25 mouse cellular contexts compared by ENCODE assay signal in the genomic region with DNA sequence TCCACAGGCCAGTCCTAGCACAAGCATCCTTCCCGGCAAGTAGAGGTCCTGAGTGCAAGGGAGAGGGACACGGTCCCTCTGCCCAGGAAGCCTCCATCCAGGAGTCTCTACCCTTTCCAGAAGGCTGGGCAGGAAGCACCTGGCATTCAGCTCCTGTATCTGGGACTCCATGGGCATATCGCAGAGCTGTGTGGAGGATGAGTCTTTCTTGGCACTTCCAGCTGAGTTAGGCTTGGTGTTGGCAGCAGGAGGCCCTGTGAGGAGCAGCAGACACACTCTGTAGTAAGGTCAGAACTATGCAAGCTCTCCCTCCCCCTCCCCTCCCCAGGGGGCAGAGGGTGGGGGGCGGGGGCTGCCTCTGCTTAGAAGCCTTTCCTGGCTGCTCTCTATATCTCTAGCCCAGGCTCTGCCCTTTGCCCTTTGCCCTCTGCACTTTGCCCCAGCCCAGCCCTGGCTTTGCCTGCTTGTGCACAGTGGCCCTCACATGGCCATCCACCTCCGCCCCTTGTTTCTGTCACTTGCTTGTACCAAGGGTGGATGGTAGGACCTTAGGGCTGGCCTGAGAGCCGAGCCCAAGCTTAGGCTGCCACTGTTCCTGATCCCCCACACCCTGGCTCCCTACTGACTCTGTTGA. TPM values are rescaled to one million over a fixed set of nuclear protein-coding genes. Genes with fewer than 3 reads are reported as not detected.
DNase-seq lines count a peak whose midpoint lies in the region; ATAC-seq and TF ChIP-seq lines count a peak whose summit lies in the region.
"Had no signal": no experiment of that assay in that cellular context is flagged by ENCODE, and none has a peak within 500 bp of the region (broad histone marks: within the 10 kb centered on the region; RNA-seq: fewer than 3 reads in every experiment).

No protein-coding gene starts in this region.

- 53% methylated on average over 6 of the region's 6 CpGs for WGBS in kidney, embryonic 15.5 days
- WGBS in liver, embryonic 14.5 days (ENCODE audit: insufficient replicate concordance): 32% methylated on average over 6 of the region's 6 CpGs

- H3K9ac ChIP-seq in kidney, embryonic 15.5 days: no peak overlapping the region
- no peak overlapping the region for H3K9ac ChIP-seq in liver, embryonic 14.5 days (replicated peaks)
- H3K9ac ChIP-seq: forebrain, embryonic 13.5 days; heart, embryonic 15.5 days; hindbrain, embryonic 12.5 days; limb, embryonic 12.5 days; lung, embryonic 15.5 days; midbrain, embryonic 12.5 days had no signal

- H3K9me3 ChIP-seq in kidney, embryonic 15.5 days (replicated peaks): no peaks in the 10 kb centered on the region
- H3K9me3 ChIP-seq in liver, embryonic 14.5 days (ENCODE audit: control insufficient read depth, low read length): no peaks in the 10 kb centered on the region
- H3K9me3 ChIP-seq: forebrain, embryonic 13.5 days; heart, embryonic 15.5 days; hindbrain, embryonic 12.5 days; limb, embryonic 12.5 days; lung, embryonic 15.5 days; midbrain, embryonic 12.5 days had no signal

- ATAC-seq in kidney, embryonic 15.5 days (replicated peaks; ENCODE audit: low FRiP score): 0 out of 2 replicates have a peak, but pooled peaks have one; percentile 13
- ATAC-seq in liver, embryonic 14.5 days (ENCODE audit: insufficient read depth): peak; percentile 31; the same call in 1 of the 2 replicates
- no peak for ATAC-seq in monocyte, adult 5-6 weeks (replicated peaks; ENCODE audit: insufficient number of reproducible peaks, low FRiP score, low TSS enrichment, poor library complexity, severe bottlenecking)
- ATAC-seq: activated CD4-positive, CD25-positive, alpha-beta regulatory T cell, adult 4 months; forebrain, embryonic 13.5 days had no signal

- TF ChIP-seq EP300 in liver, embryonic 14.5 days (IDR thresholded peaks at IDR 0.05; ENCODE audit: low read depth): no peak

- DNase-seq in kidney, adult 8-10 months: no peak
- DNase-seq in NIH3T3 (ENCODE audit: low read depth): peak; percentile 50
- peak; percentile 54 for DNase-seq in brain, adult 2 months (ENCODE audit: low read depth, low spot score)
- DNase-seq in liver, embryonic 14.5 days (ENCODE audit: low read depth in 3 of 3, low spot score in 3 of 3): no peak
- DNase-seq in urinary bladder, postnatal 14 days (ENCODE audit: low spot score): no peak
- no peak for DNase-seq in B cell, adult 2 months
- DNase-seq: adrenal gland, postnatal 36 days; cerebellum, adult 18-20 months; cerebellum, postnatal 36 days; gastrocnemius, postnatal 25 days; heart, adult 2 months; right cerebral cortex, adult 18-20 months; thymus, postnatal 36 days had no signal

- H3K27ac ChIP-seq in kidney, embryonic 15.5 days: no peak overlapping the region
- H3K27ac ChIP-seq in liver, embryonic 14.5 days: no peak overlapping the region
- H3K27ac ChIP-seq: forebrain, embryonic 13.5 days; heart, adult 2 months; heart, embryonic 15.5 days; hindbrain, embryonic 12.5 days; kidney, postnatal 0 days; limb, embryonic 12.5 days; lung, embryonic 15.5 days; macrophage; midbrain, embryonic 12.5 days had no signal

- peaks cover 7% of the 10 kb centered on the region; the same call in 1 of the 2 replicates for H3K4me1 ChIP-seq in kidney, embryonic 15.5 days
- 0 out of 4 replicates have a peak, but pooled peaks cover 0 to 4% of the 10 kb centered on the region in 2 experiments for H3K4me1 ChIP-seq in liver, embryonic 14.5 days (replicated peaks; ENCODE audit: control insufficient read depth in 2 of 2, insufficient read depth in 2 of 2, low read length in 1 of 2)

- no peak overlapping the region for H3K4me3 ChIP-seq in kidney, embryonic 15.5 days (replicated peaks)
- H3K4me3 ChIP-seq in liver, embryonic 14.5 days (ENCODE audit: insufficient read depth in 1 of 2, low read depth in 2 of 2, low read length in 2 of 2): no peak overlapping the region
- H3K4me3 ChIP-seq: forebrain, embryonic 13.5 days; heart, adult 2 months; heart, embryonic 15.5 days; hindbrain, embryonic 12.5 days; limb, embryonic 12.5 days; lung, embryonic 15.5 days; midbrain, embryonic 12.5 days; myocyte had no signal

- H3K27me3 ChIP-seq in kidney, embryonic 15.5 days: peaks cover 11% of the 10 kb centered on the region
- no peaks in the 10 kb centered on the region for H3K27me3 ChIP-seq in liver, embryonic 14.5 days (ENCODE audit: control insufficient read depth, insufficient read depth, low read length)
- H3K27me3 ChIP-seq: forebrain, embryonic 13.5 days; hindbrain, embryonic 12.5 days; lung, embryonic 15.5 days had no signal

- no peak overlapping the region for H3K4me2 ChIP-seq in kidney, embryonic 15.5 days
- no peak overlapping the region for H3K4me2 ChIP-seq in liver, embryonic 14.5 days (ENCODE audit: low read depth)
- H3K4me2 ChIP-seq: forebrain, embryonic 13.5 days; heart, embryonic 15.5 days; hindbrain, embryonic 12.5 days; limb, embryonic 12.5 days; lung, embryonic 15.5 days; midbrain, embryonic 12.5 days had no signal

- H3K36me3 ChIP-seq in kidney, embryonic 15.5 days: no peaks in the 10 kb centered on the region
- no peaks in the 10 kb centered on the region for H3K36me3 ChIP-seq in liver, embryonic 14.5 days (replicated peaks; ENCODE audit: control insufficient read depth, insufficient read depth, low read depth)
- H3K36me3 ChIP-seq: heart, embryonic 15.5 days; hindbrain, embryonic 12.5 days; limb, embryonic 12.5 days; lung, embryonic 15.5 days; midbrain, embryonic 12.5 days had no signal

- TF ChIP-seq CTCF in liver, embryonic 14.5 days (IDR thresholded peaks at IDR 0.05; ENCODE audit: low read depth): no peak

RNA-seq across cellular contexts. Expression of a gene that starts 6.7 kb away (rescaled TPM):
- 0.69 and 0.80 TPM in 2 replicates for polyA plus RNA-seq in kidney, embryonic 15.5 days (2015; fragmentation: Nextera tagmentation; extraction: Ambion mirVana)
- 0.05 TPM in 1 of 2 replicates, not detected in the other for polyA plus RNA-seq in liver, embryonic 14.5 days (2012; rRNA removed)
- polyA plus RNA-seq in liver, embryonic 14.5 days (2014; fragmentation: Nextera tagmentation; extraction: Ambion mirVana): not detected in 2 replicates
- total RNA-seq in monocyte, adult 5-6 weeks (2017): not detected in 3 replicates
- total RNA-seq: adrenal gland, postnatal 36 days had no signal
- polyA plus RNA-seq: activated CD4-positive, CD25-positive, alpha-beta regulatory T cell, adult 4 months; macrophage; midbrain, embryonic 12.5 days had no signal

RNA-seq across cellular contexts. Expression of a gene that starts 21.6 kb away (rescaled TPM):
- polyA plus RNA-seq in kidney, embryonic 15.5 days (2015; fragmentation: Nextera tagmentation; extraction: Ambion mirVana): 1.8 and 2.9 TPM in 2 replicates
- polyA plus RNA-seq in liver, embryonic 14.5 days (2012; rRNA removed): 0.04 TPM in 1 of 2 replicates, not detected in the other
- polyA plus RNA-seq in liver, embryonic 14.5 days (2014; fragmentation: Nextera tagmentation; extraction: Ambion mirVana): 0.05 TPM in 1 of 2 replicates, not detected in the other
- not detected in 3 replicates for total RNA-seq in monocyte, adult 5-6 weeks (2017)
- polyA plus RNA-seq: activated CD4-positive, CD25-positive, alpha-beta regulatory T cell, adult 4 months; kidney, postnatal 0 days; macrophage had no signal

RNA-seq across cellular contexts. Expression of a gene that starts 39.9 kb away (rescaled TPM):
- polyA plus RNA-seq in kidney, embryonic 15.5 days (2015; fragmentation: Nextera tagmentation; extraction: Ambion mirVana): 12.8 and 15.3 TPM in 2 replicates
- 1.8 and 2.3 TPM in 2 replicates for polyA plus RNA-seq in liver, embryonic 14.5 days (2012; rRNA removed)
- 0.52 and 0.75 TPM in 2 replicates for polyA plus RNA-seq in liver, embryonic 14.5 days (2014; fragmentation: Nextera tagmentation; extraction: Ambion mirVana)
- not detected in 3 replicates for total RNA-seq in monocyte, adult 5-6 weeks (2017)
- polyA plus RNA-seq: activated CD4-positive, CD25-positive, alpha-beta regulatory T cell, adult 4 months had no signal

RNA-seq across cellular contexts. Expression of a gene that starts 40.3 kb away (rescaled TPM):
- 0.47 and 0.53 TPM in 2 replicates for polyA plus RNA-seq in kidney, embryonic 15.5 days (2015; fragmentation: Nextera tagmentation; extraction: Ambion mirVana)
- not detected in 2 replicates for polyA plus RNA-seq in liver, embryonic 14.5 days (2012; rRNA removed)
- polyA plus RNA-seq in liver, embryonic 14.5 days (2014; fragmentation: Nextera tagmentation; extraction: Ambion mirVana): not detected in 2 replicates
- 0.53 to 0.58 TPM in 2 of 3 replicates, not detected in the other for total RNA-seq in monocyte, adult 5-6 weeks (2017)
- total RNA-seq: heart, adult 2 months had no signal
- polyA plus RNA-seq: activated CD4-positive, CD25-positive, alpha-beta regulatory T cell, adult 4 months; heart, embryonic 15.5 days; macrophage had no signal

RNA-seq across cellular contexts. Expression of a gene that starts 59.2 kb away (rescaled TPM):
- 151 and 153 TPM in 2 replicates for polyA plus RNA-seq in kidney, embryonic 15.5 days (2015; fragmentation: Nextera tagmentation; extraction: Ambion mirVana)
- polyA plus RNA-seq in liver, embryonic 14.5 days (2012; rRNA removed): 12.9 and 20.8 TPM in 2 replicates
- polyA plus RNA-seq in liver, embryonic 14.5 days (2014; fragmentation: Nextera tagmentation; extraction: Ambion mirVana): 97.4 and 119 TPM in 2 replicates
- 32.4 to 39.0 TPM (median 35.7 TPM) in 3 replicates for total RNA-seq in monocyte, adult 5-6 weeks (2017)

Comparison
In these comparisons a context has a peak if more than half of its experiments do, and no peak if none do; other contexts are left out.
1. DNase-seq: peak in NIH3T3 (single experiment) and brain, adult 2 months (single experiment); none in kidney, adult 8-10 months (0 of 2), liver, embryonic 14.5 days (0 of 3), urinary bladder, postnatal 14 days (single experiment) and B cell, adult 2 months (0 of 2).